Mouse (Mus musculus) kidney, embryonic 16.5 days (tissue): ENCODE data around the gene Kif1b. TPM values are rescaled to one million over a fixed set of nuclear protein-coding genes. Genes with fewer than 3 reads are reported as not detected.

ENCODE experiments used
- ATAC-seq: fragments of 200-750 bp; cut with Nextera tagmentation; 2 replicates; pipeline ENCODE4 v1.8.0; 2017; ENCODE audit warnings: moderate TSS enrichment; ENCODE audit not compliant: low FRiP score, low TSS enrichment
- H3K27ac ChIP-seq: fragments of 300-500 bp; sonication (generic); 2 replicates; pipeline ENCODE4 v1.5.1; 2014; ENCODE audit warnings: low read length
- H3K27me3 ChIP-seq: fragments of 300-500 bp; sonication (generic); 2 replicates; pipeline ENCODE4 v1.6.1; 2014; ENCODE audit warnings: low read length, control low read depth, mixed read lengths; ENCODE audit not compliant: insufficient read depth
- H3K36me3 ChIP-seq: fragments of 300-500 bp; sonication (generic); 2 replicates; pipeline ENCODE4 v1.6.1; 2014; ENCODE audit warnings: low read length, control low read depth, mixed read lengths; ENCODE audit not compliant: insufficient read depth
- H3K4me1 ChIP-seq: fragments of 300-500 bp; sonication (generic); 2 replicates; pipeline ENCODE4 v1.6.1; 2014; ENCODE audit warnings: low read length, control low read depth, mixed read lengths; ENCODE audit not compliant: insufficient read depth
- H3K4me2 ChIP-seq: fragments of 300-500 bp; sonication (generic); replicated peaks from 2 replicates; pipeline ENCODE4 v1.6.1; 2014; ENCODE audit warnings: low read depth, low read length
- H3K4me3 ChIP-seq: fragments of 300-500 bp; sonication (generic); 2 replicates; pipeline ENCODE4 v1.5.1; 2014; ENCODE audit warnings: mild to moderate bottlenecking, low read length
- H3K9ac ChIP-seq: fragments of 300-500 bp; sonication (generic); replicated peaks from 2 replicates; pipeline ENCODE4 v1.6.1; 2014; ENCODE audit warnings: low read length
- H3K9me3 ChIP-seq: fragments of 300-500 bp; sonication (generic); 2 replicates; pipeline ENCODE4 v1.6.1; 2016; ENCODE audit warnings: low read length, control low read depth
- WGBS: fragments of 180-500 bp; shearing (Covaris S2); extraction: QIAGEN DNeasy Blood & Tissue Kit; methylation state at CpG from one replicate; pipeline ENCODE4 v1.1.7; 2014; 5-methylcytosine and 5-hydroxymethylcytosine counted together
- polyA plus RNA-seq: library from polyadenylated mRNA; unstranded; fragments of >200 nt; fragmentation: Nextera tagmentation; extraction: Ambion mirVana; gene quantifications from 2 replicates; pipeline ENCODE4 v1.2.1, GENCODE M21; 2015

Gene Kif1b
- polyA plus RNA-seq, 1 experiment from 2014 or later, result 25.7 TPM

DNA sequence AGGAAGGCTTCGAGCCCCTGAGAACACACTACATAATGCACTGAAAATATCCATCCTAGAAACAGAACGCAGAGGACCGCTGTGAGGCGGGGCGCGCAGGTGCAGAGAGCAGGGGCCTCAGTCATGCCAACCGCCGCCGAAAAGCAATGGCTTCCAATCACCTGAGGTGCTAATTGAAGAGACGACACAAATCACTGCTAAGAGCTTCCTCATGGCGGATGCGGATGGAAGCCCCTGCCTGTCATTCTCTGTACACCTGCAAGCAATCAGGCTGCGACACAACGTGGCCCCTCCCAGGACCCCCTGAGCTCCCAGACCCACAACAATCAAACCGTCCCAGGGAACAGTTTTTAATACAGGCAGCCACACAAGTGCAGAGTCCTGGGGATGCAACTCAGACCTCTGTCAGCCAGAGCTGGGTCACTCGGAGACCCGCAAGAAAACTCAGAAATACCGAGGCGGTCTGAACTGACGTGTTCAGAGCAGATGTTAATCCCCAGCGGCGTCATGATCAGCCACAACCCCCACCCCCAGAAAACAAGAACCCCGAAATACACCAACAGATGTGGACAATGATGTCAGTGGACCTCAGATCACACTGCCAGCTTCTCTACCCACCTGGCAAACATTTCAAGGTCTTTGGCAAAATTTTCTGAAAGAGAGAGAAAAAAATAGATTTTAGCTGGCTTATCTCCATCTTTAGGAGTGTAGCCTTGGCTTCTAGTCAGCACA is 176.3 kb downstream of the Kif1b start:
- Histone ChIP-seq H3K4me3 (no peak overlapping the region), H3K9me3 (no peaks in the 10 kb centered on the region), H3K4me1 (peaks cover 7% of the 10 kb centered on the region; the same call in 1 of the 2 replicates), H3K4me2 (no peak overlapping the region), H3K27ac (no peak overlapping the region), H3K9ac (no peak overlapping the region), H3K27me3 (no peaks in the 10 kb centered on the region), H3K36me3 (peaks cover 8% of the 10 kb centered on the region; the same call in 1 of the 2 replicates)
- 87% methylated on average over 23 of the region's 23 CpGs for WGBS
- no peak for ATAC-seq

DNA sequence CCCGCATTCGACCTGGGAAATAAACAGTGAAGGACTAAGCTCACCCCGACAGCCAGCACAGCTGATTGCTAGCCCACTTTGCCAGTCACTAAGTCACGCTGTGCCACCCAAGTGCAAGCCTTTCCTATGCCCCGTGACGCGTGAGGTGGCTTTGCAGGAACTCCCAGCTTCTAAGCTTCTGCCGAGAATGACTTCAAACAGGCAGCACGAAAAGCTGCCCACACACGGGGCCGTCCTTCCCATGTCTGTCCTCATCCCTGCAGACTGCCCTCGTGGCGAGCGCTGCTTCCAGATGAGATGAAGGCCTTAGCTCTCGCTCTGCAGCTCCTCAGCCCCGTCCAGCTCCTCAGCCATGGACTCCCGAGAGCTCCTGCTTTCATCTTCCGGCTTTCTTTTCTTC is 179.0 kb downstream of the Kif1b start:
- Histone ChIP-seq H3K4me3 (no peak overlapping the region), H3K9ac (no peak overlapping the region), H3K27me3 (no peaks in the 10 kb centered on the region), H3K9me3 (no peaks in the 10 kb centered on the region), H3K4me2 (no peak overlapping the region), H3K27ac (no peak overlapping the region), H3K4me1 (peaks cover 7% of the 10 kb centered on the region; the same call in 1 of the 2 replicates), H3K36me3 (peaks cover 8% of the 10 kb centered on the region; the same call in 1 of the 2 replicates)
- no peak for ATAC-seq
- WGBS, result 84% methylated on average over 18 of the region's 18 CpGs

DNA sequence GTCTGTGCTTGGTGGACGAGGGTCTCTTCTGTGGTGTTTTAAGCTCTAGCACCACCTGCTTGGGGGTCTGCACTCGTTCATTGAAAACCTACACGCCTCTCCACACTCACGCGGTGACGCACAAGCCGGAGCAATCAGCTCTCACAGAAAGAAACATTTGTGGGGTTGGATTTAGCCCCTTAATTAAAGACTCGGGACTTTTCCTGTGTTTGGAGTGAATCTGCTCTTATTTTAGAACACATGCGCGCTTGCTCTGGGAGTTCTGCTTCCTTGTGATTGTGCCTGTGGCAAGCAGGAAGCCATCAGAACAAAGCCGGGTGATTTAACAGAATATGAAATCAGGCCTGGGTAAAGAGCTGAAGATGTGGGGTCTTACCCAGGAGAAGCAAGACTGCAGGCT is 180.8 kb downstream of the Kif1b start, which contains the start of gene Cort:
Cort (minus strand) TSS at position 101 of the 400 bp plus-strand sequence.
- Histone ChIP-seq H3K4me1 (peaks cover 7% of the 10 kb centered on the region; the same call in 1 of the 2 replicates), H3K4me2 (no peak within 1 kb of the TSS), H3K27me3 (no peaks in the 10 kb centered on the region), H3K4me3 (no peak within 1 kb of the TSS), H3K9ac (no peak within 1 kb of the TSS), H3K27ac (no peak within 1 kb of the TSS), H3K9me3 (no peaks in the 10 kb centered on the region), H3K36me3 (peaks cover 8% of the 10 kb centered on the region; the same call in 1 of the 2 replicates)
- ATAC-seq, result no peak
- WGBS, result 78% methylated on average over 11 of the region's 11 CpGs

Other genes with a start within 250 kb of the Kif1b start
- gene Pex14, start 207.8 kb downstream of the Kif1b start, polyA plus RNA-seq, result 65.0 and 67.3 TPM in 2 replicates
- gene Dffa, start 203.5 kb downstream of the Kif1b start, polyA plus RNA-seq, result 39.0 and 40.2 TPM in 2 replicates
- 0.27 and 0.41 TPM in 2 replicates for gene Cort, start 180.9 kb downstream of the Kif1b start, polyA plus RNA-seq
- gene Cenps, start 170.1 kb downstream of the Kif1b start, polyA plus RNA-seq, result 34.0 and 36.3 TPM in 2 replicates
- gene Pgd, start 140.9 kb downstream of the Kif1b start, polyA plus RNA-seq, result 142 and 146 TPM in 2 replicates
- gene Ube4b, start 119.1 kb upstream of the Kif1b start, polyA plus RNA-seq, result 46.8 and 50.9 TPM in 2 replicates
- 1.3 TPM in 2 replicates for gene Rbp7, start 147.3 kb upstream of the Kif1b start, polyA plus RNA-seq
- gene Tmem274, start 169.7 kb upstream of the Kif1b start, polyA plus RNA-seq, result 0.41 and 0.82 TPM in 2 replicates
- gene Nmnat1, start 177.5 kb upstream of the Kif1b start, polyA plus RNA-seq, result 13.9 and 14.2 TPM in 2 replicates
- 45.9 and 47.6 TPM in 2 replicates for gene Lzic, start 177.5 kb upstream of the Kif1b start, polyA plus RNA-seq
- gene Ctnnbip1, start 210.5 kb upstream of the Kif1b start, polyA plus RNA-seq, result 54.1 and 57.4 TPM in 2 replicates